Mouse (Mus musculus): ENCODE results near the gene Slc15a2. TPM values are rescaled to one million over a fixed set of nuclear protein-coding genes. Genes with fewer than 3 reads are reported as not detected.

Slc15a2 gene
- polyA plus RNA-seq (2012; rRNA removed), result 4.3 and 9.4 TPM in 2 replicates

GRCm38 (mm10) chr16:36784594-36785313 lies at the start of gene Slc15a2:
Slc15a2 (minus strand) TSS chr16:36784962.

GRCm38 (mm10) chr16:36828054-36828786 lies 43.5 kb upstream of the Slc15a2 start, which contains the start of gene Iqcb1:
Iqcb1 (plus strand) TSS chr16:36828385.

Other genes with a start within 250 kb of the Slc15a2 start
- gene Casr, start 222.8 kb downstream of the Slc15a2 start, polyA plus RNA-seq (2012; rRNA removed), result 0.04 and 0.10 TPM in 2 replicates
- 1.3 and 1.4 TPM in 2 replicates for gene Cd86, start 118.9 kb downstream of the Slc15a2 start, polyA plus RNA-seq (2012; rRNA removed)
- 0.12 and 0.16 TPM in 2 replicates for gene Ildr1, start 91.0 kb downstream of the Slc15a2 start, polyA plus RNA-seq (2012; rRNA removed)
- gene Iqcb1, start 43.4 kb upstream of the Slc15a2 start, polyA plus RNA-seq (2012; rRNA removed), result 29.9 and 40.3 TPM in 2 replicates
- gene Eaf2, start 90.0 kb upstream of the Slc15a2 start, polyA plus RNA-seq (2012; rRNA removed), result 0.78 and 0.83 TPM in 2 replicates
- gene Golgb1, start 90.2 kb upstream of the Slc15a2 start, polyA plus RNA-seq (2012; rRNA removed), result 28.9 and 35.1 TPM in 2 replicates
- gene Hcls1, start 150.0 kb upstream of the Slc15a2 start, polyA plus RNA-seq (2012; rRNA removed), result 3.5 and 6.1 TPM in 2 replicates
- gene Fbxo40, start 205.5 kb upstream of the Slc15a2 start, polyA plus RNA-seq (2012; rRNA removed), result 0.16 and 0.29 TPM in 2 replicates
- 14.2 and 14.7 TPM in 2 replicates for gene Polq, start 226.8 kb upstream of the Slc15a2 start, polyA plus RNA-seq (2012; rRNA removed)

Measured in central nervous system, embryonic 11.5 days (tissue).